Mouse (Mus musculus): ENCODE results near the gene Tkt. TPM values are rescaled to one million over a fixed set of nuclear protein-coding genes. Genes with fewer than 3 reads are reported as not detected.

Gene Tkt
- polyA plus RNA-seq, 1 experiment from 2014 or later, result 131 TPM

DNA sequence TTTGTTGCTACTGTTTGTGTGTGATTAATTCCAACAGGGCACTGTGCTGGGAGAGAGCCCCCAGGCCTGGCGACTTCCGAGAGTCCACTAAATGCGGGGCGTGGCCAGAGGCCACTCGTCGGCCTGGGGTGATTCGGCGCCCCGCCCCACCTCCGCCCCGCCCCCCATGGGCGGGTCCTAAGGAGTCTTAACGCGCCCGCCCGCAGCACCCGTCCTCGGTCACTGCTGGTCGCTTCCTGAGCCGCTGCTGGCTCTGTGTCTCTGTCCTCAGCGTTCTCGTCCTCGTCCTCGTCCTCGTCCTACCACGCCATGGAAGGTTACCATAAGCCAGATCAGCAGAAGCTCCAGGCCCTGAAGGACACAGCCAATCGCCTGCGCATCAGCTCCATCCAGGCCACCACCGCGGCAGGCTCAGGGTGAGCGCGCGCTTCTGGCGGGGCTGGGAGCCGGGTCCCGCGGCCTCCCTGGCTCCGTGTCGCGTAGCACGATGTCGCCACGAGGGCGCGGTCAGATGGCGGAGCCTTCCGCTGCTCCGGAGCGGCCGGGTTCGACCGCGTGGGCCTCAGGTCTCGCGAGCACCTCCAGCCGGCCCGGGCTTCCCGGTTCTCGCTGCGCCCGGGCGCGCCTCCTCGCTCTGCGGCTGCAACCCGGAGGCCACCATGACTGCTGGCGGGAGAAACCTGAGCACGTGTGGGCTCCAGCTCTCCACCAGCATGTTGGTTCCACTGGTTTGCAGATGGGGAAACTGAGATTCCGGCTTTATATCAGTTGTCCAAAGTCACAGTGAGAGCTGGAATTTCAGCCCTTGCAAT, 1.0 kb downstream of the Tkt start:
- H3K27me3 ChIP-seq (ENCODE audit: control insufficient read depth, insufficient read depth, low read length), result no peaks in the 10 kb centered on the region
- H3K4me1 ChIP-seq (ENCODE audit: control insufficient read depth, insufficient read depth, low read length), result no peaks in the 10 kb centered on the region
- DNase-seq (ENCODE audit: low spot score) (peak; percentile 97), ATAC-seq (replicated peaks; ENCODE audit: insufficient number of reproducible peaks, low FRiP score, low TSS enrichment, low read depth) (peak; percentile 87)
- H3K27ac ChIP-seq (replicated peaks; ENCODE audit: low read depth, low read length), result peak overlapping the region; percentile 86
- under 1% methylated on average over 69 of the region's 69 CpGs for WGBS
- H3K36me3 ChIP-seq (replicated peaks; ENCODE audit: control insufficient read depth, insufficient read depth, low read depth, low read length), result no peaks in the 10 kb centered on the region
- peak overlapping the region; percentile 74 for H3K4me2 ChIP-seq (ENCODE audit: low read depth, low read length)
- peak overlapping the region; percentile 62 for H3K4me3 ChIP-seq (ENCODE audit: low read depth, low read length)
- H3K9ac ChIP-seq (replicated peaks; ENCODE audit: low read length), result peak overlapping the region; percentile 78
- H3K9me3 ChIP-seq (replicated peaks; ENCODE audit: control insufficient read depth, low read length), result no peaks in the 10 kb centered on the region

DNA sequence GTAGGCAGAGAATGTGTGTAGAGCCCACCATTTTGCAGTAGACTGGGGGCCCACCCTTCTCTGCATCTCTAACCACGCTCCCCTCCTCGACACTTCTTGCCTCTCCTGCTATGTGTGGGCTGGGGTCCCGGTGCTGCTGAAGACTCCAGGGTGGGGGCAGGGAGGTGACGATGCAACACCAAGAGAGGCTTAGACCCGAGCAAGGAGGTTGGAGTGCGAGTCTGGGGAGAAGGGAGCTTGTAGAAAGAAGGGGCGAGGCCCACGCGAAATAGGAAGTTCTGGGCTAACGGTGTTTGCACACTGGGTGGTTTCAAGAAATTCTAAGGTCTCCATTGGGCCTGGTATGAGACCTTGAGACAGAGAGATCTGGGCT, 1.6 kb downstream of the Tkt start:
- ATAC-seq (replicated peaks; ENCODE audit: insufficient number of reproducible peaks, low FRiP score, low TSS enrichment, low read depth), result no peak
- 2% methylated on average over 10 of the region's 10 CpGs for WGBS
- Histone ChIP-seq H3K27ac (replicated peaks; ENCODE audit: low read depth, low read length) (peak overlapping the region; percentile 86; the same call in 1 of the 2 replicates), H3K36me3 (replicated peaks; ENCODE audit: control insufficient read depth, insufficient read depth, low read depth, low read length) (no peaks in the 10 kb centered on the region), H3K9ac (replicated peaks; ENCODE audit: low read length) (peak overlapping the region; percentile 78), H3K9me3 (replicated peaks; ENCODE audit: control insufficient read depth, low read length) (no peaks in the 10 kb centered on the region), H3K4me1 (ENCODE audit: control insufficient read depth, insufficient read depth, low read length) (no peaks in the 10 kb centered on the region), H3K4me3 (ENCODE audit: low read depth, low read length) (peak overlapping the region; percentile 62), H3K27me3 (ENCODE audit: control insufficient read depth, insufficient read depth, low read length) (no peaks in the 10 kb centered on the region), H3K4me2 (ENCODE audit: low read depth, low read length) (peak overlapping the region; percentile 74)
- peak; percentile 47 for DNase-seq (ENCODE audit: low spot score)

DNA sequence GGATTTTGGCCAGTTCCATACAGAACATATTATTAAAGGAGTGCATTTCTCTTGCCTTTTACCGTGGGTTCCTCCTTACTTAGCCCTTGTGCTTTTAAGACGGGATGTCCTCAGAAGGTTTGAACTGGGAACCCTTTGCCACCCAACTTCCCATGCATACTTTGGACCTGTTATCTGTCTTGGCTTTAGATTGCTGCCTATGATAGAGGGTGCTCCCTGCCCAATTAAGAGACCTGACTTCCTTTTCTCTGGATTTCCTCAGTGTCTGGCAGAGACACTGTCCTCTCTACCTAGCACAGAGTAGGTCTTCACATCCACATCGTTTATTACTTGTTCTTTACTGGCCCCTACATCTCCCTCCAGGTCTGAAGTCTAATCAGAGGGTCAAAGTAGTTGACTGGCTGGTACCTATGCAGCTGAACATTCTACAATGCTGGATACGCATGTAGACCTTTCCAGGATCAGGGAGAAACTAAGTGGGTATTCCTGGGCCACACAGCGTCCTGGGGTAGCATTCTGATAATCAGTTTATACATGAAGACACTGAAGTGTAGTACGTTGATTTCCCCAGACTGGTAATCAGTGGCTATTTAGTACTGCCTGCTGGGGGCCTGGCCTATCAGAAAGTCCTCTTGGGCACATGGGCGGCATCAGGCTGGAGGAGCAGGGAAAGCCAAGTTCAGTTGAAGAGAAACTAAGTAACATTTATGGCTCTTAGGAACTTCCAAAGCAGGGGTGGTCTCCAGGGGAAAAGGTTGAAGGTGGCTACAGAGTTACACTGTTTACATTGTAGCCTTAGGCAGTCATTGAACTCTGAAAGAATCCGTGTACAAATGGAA, 2.3 kb downstream of the Tkt start:
- no peak overlapping the region; the same call in 1 of the 2 replicates for H3K27ac ChIP-seq (replicated peaks; ENCODE audit: low read depth, low read length)
- H3K9me3 ChIP-seq (replicated peaks; ENCODE audit: control insufficient read depth, low read length), result no peaks in the 10 kb centered on the region
- no peak for ATAC-seq (replicated peaks; ENCODE audit: insufficient number of reproducible peaks, low FRiP score, low TSS enrichment, low read depth)
- H3K9ac ChIP-seq (replicated peaks; ENCODE audit: low read length), result peak overlapping the region; percentile 78
- peak overlapping the region; percentile 62 for H3K4me3 ChIP-seq (ENCODE audit: low read depth, low read length)
- DNase-seq (ENCODE audit: low spot score), result no peak
- H3K36me3 ChIP-seq (replicated peaks; ENCODE audit: control insufficient read depth, insufficient read depth, low read depth, low read length), result no peaks in the 10 kb centered on the region
- H3K4me2 ChIP-seq (ENCODE audit: low read depth, low read length), result peak overlapping the region; percentile 74
- H3K4me1 ChIP-seq (ENCODE audit: control insufficient read depth, insufficient read depth, low read length), result no peaks in the 10 kb centered on the region
- WGBS, result 38% methylated on average over 8 of the region's 8 CpGs
- no peaks in the 10 kb centered on the region for H3K27me3 ChIP-seq (ENCODE audit: control insufficient read depth, insufficient read depth, low read length)

DNA sequence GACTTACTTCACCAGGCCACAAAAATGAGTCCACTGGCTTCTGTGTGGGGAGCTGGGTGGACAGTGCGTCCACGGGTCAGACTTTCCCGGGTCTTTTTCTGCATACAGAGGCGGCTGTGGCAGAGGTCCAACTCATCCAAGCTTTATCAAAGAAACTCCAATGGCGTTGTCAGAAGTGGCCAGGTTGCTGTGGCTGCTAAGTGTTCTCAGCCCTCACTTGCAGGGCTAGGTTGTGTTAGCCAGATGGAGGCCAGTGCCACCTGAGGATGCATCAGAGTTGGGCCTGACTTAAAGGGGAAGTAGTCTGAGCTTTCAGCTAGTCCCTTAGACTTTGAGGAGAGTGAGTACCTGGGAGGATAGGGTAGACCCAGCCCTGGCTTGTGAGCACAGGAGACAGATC, 3.4 kb downstream of the Tkt start:
- DNase-seq (ENCODE audit: low spot score) (no peak), ATAC-seq (replicated peaks; ENCODE audit: insufficient number of reproducible peaks, low FRiP score, low TSS enrichment, low read depth) (no peak)
- peak overlapping the region; percentile 74; the same call in 1 of the 2 replicates for H3K4me2 ChIP-seq (ENCODE audit: low read depth, low read length)
- no peak overlapping the region for H3K27ac ChIP-seq (replicated peaks; ENCODE audit: low read depth, low read length)
- no peaks in the 10 kb centered on the region for H3K27me3 ChIP-seq (ENCODE audit: control insufficient read depth, insufficient read depth, low read length)
- H3K4me1 ChIP-seq (ENCODE audit: control insufficient read depth, insufficient read depth, low read length), result no peaks in the 10 kb centered on the region
- no peaks in the 10 kb centered on the region for H3K36me3 ChIP-seq (replicated peaks; ENCODE audit: control insufficient read depth, insufficient read depth, low read depth, low read length)
- 0 out of 2 replicates have a peak overlapping the region, but pooled peaks have one; percentile 7 for H3K4me3 ChIP-seq (ENCODE audit: low read depth, low read length)
- H3K9me3 ChIP-seq (replicated peaks; ENCODE audit: control insufficient read depth, low read length), result no peaks in the 10 kb centered on the region
- H3K9ac ChIP-seq (replicated peaks; ENCODE audit: low read length), result no peak overlapping the region
- 82% methylated on average over 5 of the region's 5 CpGs for WGBS

DNA sequence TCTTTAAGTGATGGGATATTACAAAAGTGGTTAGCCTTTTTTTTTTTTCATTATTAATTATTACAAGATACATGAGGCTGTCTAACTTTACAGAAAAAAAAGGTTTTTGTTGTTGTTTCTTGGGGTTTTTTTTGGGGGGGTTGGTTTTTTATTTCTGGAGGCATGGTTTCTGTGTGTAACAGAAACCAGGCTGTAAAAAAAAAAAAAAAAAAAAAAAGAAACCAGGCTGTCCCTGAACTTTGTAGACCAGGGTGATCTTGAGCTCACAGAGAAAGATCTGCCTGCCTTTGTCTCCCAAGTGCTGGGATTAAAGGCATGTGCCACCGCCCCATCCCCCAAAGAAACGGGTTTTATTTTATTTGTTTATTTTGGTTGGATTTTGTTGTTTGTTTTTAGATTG, 3.8 kb downstream of the Tkt start:
- H3K27ac ChIP-seq (replicated peaks; ENCODE audit: low read depth, low read length), result no peak overlapping the region
- H3K27me3 ChIP-seq (ENCODE audit: control insufficient read depth, insufficient read depth, low read length), result no peaks in the 10 kb centered on the region
- H3K4me1 ChIP-seq (ENCODE audit: control insufficient read depth, insufficient read depth, low read length), result no peaks in the 10 kb centered on the region
- no peaks in the 10 kb centered on the region for H3K9me3 ChIP-seq (replicated peaks; ENCODE audit: control insufficient read depth, low read length)
- 89% methylated on average over 2 of the region's 2 CpGs for WGBS
- no peak overlapping the region for H3K4me3 ChIP-seq (ENCODE audit: low read depth, low read length)
- no peak overlapping the region for H3K9ac ChIP-seq (replicated peaks; ENCODE audit: low read length)
- no peak overlapping the region for H3K4me2 ChIP-seq (ENCODE audit: low read depth, low read length)
- DNase-seq (ENCODE audit: low spot score), result no peak
- no peaks in the 10 kb centered on the region for H3K36me3 ChIP-seq (replicated peaks; ENCODE audit: control insufficient read depth, insufficient read depth, low read depth, low read length)
- ATAC-seq (replicated peaks; ENCODE audit: insufficient number of reproducible peaks, low FRiP score, low TSS enrichment, low read depth), result no peak

DNA sequence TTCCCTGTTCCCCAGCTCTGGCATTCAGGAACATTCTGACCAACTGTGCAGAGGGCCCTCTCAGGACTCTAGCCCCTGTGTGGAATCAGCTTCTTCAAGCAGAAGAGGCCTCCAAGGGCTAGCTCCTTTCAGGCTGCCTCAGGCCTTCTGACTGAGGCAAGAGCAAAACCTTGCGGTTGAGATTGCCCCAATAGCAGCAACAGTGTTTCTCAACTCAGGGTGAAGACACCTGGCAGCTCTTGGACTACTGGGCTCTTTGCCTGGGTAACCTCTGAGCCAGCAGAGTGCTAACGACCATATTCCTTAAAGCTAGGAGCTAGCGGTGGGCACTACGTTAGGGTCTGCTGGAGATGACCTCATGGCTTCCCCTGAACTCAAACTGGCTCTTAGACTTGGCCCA, 5.0 kb downstream of the Tkt start:
- H3K4me2 ChIP-seq (ENCODE audit: low read depth, low read length), result no peak overlapping the region
- H3K27ac ChIP-seq (replicated peaks; ENCODE audit: low read depth, low read length), result no peak overlapping the region
- H3K4me1 ChIP-seq (ENCODE audit: control insufficient read depth, insufficient read depth, low read length), result no peaks in the 10 kb centered on the region
- DNase-seq (ENCODE audit: low spot score) (no peak), ATAC-seq (replicated peaks; ENCODE audit: insufficient number of reproducible peaks, low FRiP score, low TSS enrichment, low read depth) (no peak)
- no peaks in the 10 kb centered on the region for H3K36me3 ChIP-seq (replicated peaks; ENCODE audit: control insufficient read depth, insufficient read depth, low read depth, low read length)
- H3K9ac ChIP-seq (replicated peaks; ENCODE audit: low read length), result no peak overlapping the region
- no peak overlapping the region for H3K4me3 ChIP-seq (ENCODE audit: low read depth, low read length)
- no peaks in the 10 kb centered on the region for H3K9me3 ChIP-seq (replicated peaks; ENCODE audit: control insufficient read depth, low read length)
- WGBS, result 89% methylated on average over 4 of the region's 4 CpGs
- no peaks in the 10 kb centered on the region for H3K27me3 ChIP-seq (ENCODE audit: control insufficient read depth, insufficient read depth, low read length)

DNA sequence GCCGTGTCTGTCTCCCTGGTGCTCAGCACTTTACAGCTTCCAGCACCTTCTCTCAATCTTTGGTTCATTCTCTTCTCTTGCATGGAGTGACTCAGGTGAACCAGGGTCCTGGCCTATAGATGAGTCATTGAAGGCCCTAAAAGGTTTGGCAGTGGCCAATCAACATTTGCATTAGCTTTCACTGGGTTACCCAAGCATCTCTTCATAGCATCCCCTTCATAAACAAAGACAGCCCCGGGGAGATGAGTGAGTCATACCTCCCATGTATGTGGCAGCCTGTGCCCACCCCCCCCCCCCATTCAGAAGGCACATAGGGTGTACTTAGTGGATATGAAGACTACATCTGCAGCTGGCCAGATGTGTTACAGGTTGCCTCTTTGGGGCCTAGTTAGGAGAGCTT, 8.5 kb downstream of the Tkt start:
- Histone ChIP-seq H3K4me3 (ENCODE audit: low read depth, low read length) (no peak overlapping the region), H3K9ac (replicated peaks; ENCODE audit: low read length) (no peak overlapping the region), H3K27me3 (ENCODE audit: control insufficient read depth, insufficient read depth, low read length) (no peaks in the 10 kb centered on the region), H3K9me3 (replicated peaks; ENCODE audit: control insufficient read depth, low read length) (no peaks in the 10 kb centered on the region), H3K4me1 (ENCODE audit: control insufficient read depth, insufficient read depth, low read length) (no peaks in the 10 kb centered on the region), H3K36me3 (replicated peaks; ENCODE audit: control insufficient read depth, insufficient read depth, low read depth, low read length) (peaks cover 8% of the 10 kb centered on the region), H3K27ac (replicated peaks; ENCODE audit: low read depth, low read length) (no peak overlapping the region), H3K4me2 (ENCODE audit: low read depth, low read length) (no peak overlapping the region)
- ATAC-seq (replicated peaks; ENCODE audit: insufficient number of reproducible peaks, low FRiP score, low TSS enrichment, low read depth), result no peak
- 91% methylated on average over 2 of the region's 2 CpGs for WGBS
- DNase-seq (ENCODE audit: low spot score), result no peak

DNA sequence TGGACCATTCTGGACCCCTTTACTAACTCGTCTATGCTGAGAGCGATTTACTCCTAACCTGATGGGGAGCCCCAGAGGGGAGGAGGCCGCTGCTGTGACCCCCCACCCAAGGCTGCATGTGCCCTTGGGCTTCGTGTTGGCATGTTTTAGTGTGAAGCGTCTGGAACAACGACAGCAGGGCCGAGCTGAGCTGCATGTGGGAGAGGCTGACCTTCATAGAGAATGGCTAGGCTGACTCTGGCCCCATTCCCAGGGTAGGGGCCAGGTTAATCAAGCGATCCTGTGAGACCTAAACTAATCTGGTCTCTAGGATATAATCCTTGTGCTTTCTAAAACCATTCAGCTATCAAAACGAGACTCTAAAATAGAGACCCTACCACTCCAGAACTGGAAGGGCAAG, 9.6 kb downstream of the Tkt start:
- no peak overlapping the region for H3K4me3 ChIP-seq (ENCODE audit: low read depth, low read length)
- 83% methylated on average over 9 of the region's 9 CpGs for WGBS
- ATAC-seq (replicated peaks; ENCODE audit: insufficient number of reproducible peaks, low FRiP score, low TSS enrichment, low read depth) (no peak), DNase-seq (ENCODE audit: low spot score) (no peak)
- no peaks in the 10 kb centered on the region for H3K27me3 ChIP-seq (ENCODE audit: control insufficient read depth, insufficient read depth, low read length)
- H3K4me1 ChIP-seq (ENCODE audit: control insufficient read depth, insufficient read depth, low read length), result no peaks in the 10 kb centered on the region
- peaks cover 8% of the 10 kb centered on the region for H3K36me3 ChIP-seq (replicated peaks; ENCODE audit: control insufficient read depth, insufficient read depth, low read depth, low read length)
- no peak overlapping the region for H3K27ac ChIP-seq (replicated peaks; ENCODE audit: low read depth, low read length)
- H3K4me2 ChIP-seq (ENCODE audit: low read depth, low read length), result no peak overlapping the region
- no peaks in the 10 kb centered on the region for H3K9me3 ChIP-seq (replicated peaks; ENCODE audit: control insufficient read depth, low read length)
- H3K9ac ChIP-seq (replicated peaks; ENCODE audit: low read length), result no peak overlapping the region

Data from embryonic facial prominence, embryonic 11.5 days (tissue).